Mouse (Mus musculus): Measurements from ENCODE around the gene Chd6.
"Not testable (repeated sequence)": the region's sequence is repeated elsewhere in the genome, so short reads cannot be mapped to it uniquely, and the experiment has no call there.

The Chd6 gene

DNA sequence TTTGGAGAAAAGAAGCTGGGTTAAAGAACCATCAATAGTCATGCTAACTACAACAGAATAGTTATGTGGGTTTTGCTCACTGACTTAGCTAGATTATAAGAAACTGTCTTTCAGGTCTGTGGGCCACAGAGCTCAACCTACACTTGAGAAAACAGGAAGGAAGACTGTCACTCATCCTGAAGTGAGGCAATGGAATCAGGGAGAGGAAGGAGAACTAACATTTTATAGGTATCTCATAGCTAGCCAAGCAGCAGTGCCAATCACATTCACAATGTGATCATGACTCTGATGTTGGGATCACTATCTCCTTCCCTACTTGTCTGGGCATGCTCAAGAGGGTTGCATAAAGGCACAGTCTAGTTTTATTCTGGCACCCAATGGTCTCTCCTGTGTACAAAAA, 121.4 kb downstream of the Chd6 start:
- DNase-seq (ENCODE audit: low spot score), result no peak

- DNase-seq (ENCODE audit: low spot score), result no peak
These were observed 126.2 kb downstream of the Chd6 start for GRCm38 (mm10) chr2:160982636-160983035.

GRCm38 (mm10) chr2:160981791-160982190, 127.1 kb downstream of the Chd6 start:
- no peak for DNase-seq (ENCODE audit: low spot score)

- DNase-seq (ENCODE audit: low spot score), result no peak
These were observed 130.2 kb downstream of the Chd6 start for GRCm38 (mm10) chr2:160978651-160979050.

DNA sequence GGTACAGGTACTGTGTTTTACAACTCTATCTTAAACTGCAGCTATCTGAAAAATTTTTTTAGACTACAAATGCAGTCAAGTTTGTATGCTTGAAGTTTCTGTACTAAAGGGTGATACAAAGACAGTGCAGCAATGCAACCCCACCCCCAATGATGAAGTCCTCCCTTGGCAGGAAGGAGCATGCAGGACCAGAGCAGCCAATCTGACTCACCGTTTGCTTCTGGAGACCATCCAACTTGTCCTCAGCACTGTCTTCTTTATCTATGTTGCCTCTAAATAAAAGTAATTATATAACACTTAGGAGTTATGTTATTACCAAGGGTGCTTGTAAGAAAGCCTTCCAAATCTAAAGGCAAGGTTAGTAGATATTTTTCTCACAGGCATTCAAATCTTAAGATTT, 131.6 kb downstream of the Chd6 start:
- DNase-seq (ENCODE audit: low spot score), result no peak

- no peak for DNase-seq (ENCODE audit: low spot score)
These were observed 135.1 kb downstream of the Chd6 start for GRCm38 (mm10) chr2:160973648-160974215.

DNA sequence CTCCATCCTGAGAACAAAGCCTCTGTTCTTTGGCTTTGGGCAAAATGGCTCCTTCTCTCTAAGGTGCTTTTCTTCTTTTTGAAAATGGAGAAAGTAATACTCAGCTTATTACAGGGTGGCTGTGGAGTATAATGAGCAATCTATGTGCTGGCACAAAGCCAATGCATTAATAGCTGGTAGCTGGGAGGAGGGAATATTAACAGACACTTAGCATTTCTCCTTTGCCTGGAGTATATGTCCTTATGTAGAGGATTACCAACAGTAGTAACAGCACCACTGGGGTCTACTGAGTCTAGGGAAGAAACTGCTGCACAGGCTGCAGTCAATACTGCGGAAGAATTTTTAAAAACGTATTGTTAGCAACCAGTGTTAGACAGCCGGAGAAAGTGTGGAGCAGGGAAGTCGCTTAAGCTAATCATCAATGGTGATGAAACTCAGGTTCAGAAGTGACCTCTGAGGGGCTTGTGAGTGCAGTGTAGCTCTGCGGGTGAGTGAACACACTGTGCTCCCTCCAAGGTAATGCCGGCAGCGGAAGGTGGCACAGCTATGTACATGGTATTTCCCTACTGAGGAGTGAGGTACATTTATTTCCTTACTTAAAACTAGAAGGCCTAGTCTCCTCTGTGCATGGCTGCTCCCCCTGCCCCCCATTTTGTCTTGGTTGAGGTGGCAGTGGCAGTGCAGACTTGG, 136.6 kb downstream of the Chd6 start:
- DNase-seq (ENCODE audit: low spot score), result no peak

DNA sequence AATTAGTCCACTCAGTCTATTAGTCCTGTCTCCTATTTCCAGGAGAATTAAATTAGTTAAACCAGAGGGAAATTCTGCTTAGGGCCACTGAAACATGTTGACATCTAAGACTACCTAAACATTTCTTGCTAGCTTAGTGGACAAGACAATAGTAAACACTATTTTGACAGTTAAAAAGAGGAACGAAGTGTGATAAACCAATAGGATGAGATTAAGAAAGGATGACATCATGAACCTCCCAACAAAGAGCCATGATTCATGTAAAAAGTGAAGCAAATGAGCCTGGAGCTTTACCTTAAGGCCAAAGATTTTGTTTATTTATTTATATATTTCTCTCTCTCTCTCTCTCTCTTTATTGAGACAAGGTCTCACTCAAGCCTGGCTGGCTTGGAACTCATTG, 146.7 kb downstream of the Chd6 start:
- no peak for DNase-seq (ENCODE audit: low spot score)

GRCm38 (mm10) chr2:160960956-160961646, 147.8 kb downstream of the Chd6 start:
- DNase-seq (ENCODE audit: low spot score), result no peak

- no peak for DNase-seq (ENCODE audit: low spot score)
These were observed 149.0 kb downstream of the Chd6 start for GRCm38 (mm10) chr2:160959901-160960300.

DNA sequence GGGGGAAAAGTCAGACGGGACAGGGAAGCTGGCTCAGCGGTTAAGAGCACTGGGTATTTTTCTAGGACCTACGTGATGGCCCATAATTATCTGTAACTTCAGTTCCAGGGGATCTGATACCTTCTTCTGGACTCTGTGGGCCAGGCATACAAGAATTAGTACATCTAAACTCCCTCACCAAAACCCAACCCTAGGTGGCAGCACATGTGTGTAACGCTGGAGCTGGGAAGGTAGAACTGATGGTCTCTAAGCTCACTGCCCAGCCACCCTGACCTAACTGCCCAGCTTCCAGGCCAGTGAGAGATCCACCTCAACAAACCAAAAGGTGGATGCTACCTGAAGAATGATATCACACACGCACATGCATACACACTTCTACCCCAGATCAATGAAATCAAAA, 150.1 kb downstream of the Chd6 start:
- DNase-seq (ENCODE audit: low spot score), result no peak

DNA sequence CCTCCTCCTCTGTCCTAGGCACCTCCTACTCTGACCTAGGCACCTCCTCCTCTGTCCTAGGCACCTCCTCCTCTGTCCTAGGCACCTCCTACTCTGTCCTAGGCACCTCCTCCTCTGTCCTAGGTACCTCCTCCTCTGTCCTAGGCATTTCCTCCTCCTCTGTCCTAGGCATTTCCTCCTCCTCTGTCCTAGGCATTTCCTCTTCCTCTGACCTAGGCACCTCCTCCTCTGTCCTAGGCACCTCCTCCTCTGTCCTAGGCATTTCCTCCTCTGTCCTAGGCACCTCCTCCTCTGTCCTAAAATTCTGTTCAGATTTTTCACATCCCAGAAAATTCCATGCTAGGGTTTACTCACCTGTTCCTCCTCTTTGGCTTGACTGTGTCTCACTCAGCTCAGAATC, 151.1 kb downstream of the Chd6 start:
- not testable (repeated sequence) for DNase-seq (ENCODE audit: low spot score)

GRCm38 (mm10) chr2:160957307-160957706, 151.6 kb downstream of the Chd6 start:
- DNase-seq (ENCODE audit: low spot score), result not testable (repeated sequence)

GRCm38 (mm10) chr2:160955331-160955730, 153.5 kb downstream of the Chd6 start:
- DNase-seq (ENCODE audit: low spot score), result no peak

DNA sequence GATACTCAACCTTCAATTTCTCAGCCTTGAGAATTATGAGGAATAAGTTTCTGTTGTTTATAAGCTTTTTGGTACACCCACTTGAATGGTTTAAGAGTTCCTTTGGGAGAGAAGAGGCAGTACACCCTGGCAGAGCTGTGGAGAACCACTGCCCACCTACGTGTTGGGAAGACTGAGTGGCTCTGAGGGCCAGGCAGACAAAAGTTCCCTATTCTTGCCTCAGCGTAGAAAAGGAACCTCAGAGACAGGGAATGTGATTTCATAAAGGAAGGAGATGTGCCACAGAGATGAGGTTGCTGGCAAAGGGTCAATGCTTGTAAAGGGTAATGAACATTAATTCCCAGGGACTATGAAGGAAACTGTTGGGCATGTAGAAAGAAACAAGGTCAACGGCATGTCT, 154.3 kb downstream of the Chd6 start:
- no peak for DNase-seq (ENCODE audit: low spot score)

DNA sequence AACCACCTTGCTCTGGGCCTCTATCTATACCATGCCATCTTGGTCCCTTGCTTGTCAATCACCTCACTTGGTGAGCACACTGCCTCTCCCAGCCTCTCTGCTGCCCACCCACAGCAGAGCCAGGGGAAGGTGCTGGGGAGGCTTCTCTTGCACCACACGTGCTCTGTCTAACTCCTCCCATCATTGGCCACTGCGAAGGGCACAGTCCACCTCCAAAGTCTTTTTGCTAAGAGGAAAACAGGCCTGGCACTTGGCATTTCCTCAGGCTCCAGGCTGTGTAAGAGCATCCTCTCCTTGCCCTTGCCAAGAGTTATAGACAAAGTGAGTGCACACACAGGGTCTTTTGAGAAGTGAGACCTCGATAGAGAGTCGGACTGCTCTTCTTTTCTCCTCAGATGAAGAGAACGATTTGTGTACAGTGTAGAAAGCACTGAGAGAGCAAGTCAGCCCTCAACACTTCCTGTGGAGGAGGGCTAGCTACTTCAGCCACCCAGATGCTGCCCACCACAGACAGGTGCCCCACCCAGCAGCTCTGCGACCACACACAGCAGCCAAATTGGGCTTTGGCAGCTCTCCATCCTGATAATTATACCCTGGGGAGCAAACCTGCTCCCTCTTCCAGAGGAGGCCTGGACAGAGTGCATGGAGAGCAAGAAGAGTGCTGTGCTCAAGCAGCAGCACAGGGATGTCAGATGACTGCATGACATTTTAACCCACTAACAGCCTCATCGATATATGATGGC, 155.6 kb downstream of the Chd6 start:
- no peak for DNase-seq (ENCODE audit: low spot score)

DNA sequence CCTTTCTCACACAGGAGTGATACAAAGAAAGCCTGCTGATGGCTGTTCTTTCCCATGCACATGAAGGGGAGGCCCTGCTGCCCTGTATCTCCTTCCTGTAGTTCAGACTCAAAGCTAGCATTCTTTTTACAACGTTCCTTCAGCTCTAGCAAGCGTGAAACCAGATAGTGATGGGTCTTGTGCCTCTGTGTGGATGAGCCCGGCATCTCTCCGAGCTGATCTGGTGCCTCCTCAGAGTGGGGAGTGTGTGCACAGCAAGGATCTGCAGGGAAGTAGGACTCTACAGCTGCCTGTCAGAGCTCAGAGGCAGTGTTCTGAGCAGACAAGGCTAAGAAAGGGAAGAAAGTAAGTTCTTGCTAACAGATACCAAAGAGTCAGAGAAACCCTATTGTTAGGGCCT, 157.3 kb downstream of the Chd6 start:
- no peak for DNase-seq (ENCODE audit: low spot score)

DNA sequence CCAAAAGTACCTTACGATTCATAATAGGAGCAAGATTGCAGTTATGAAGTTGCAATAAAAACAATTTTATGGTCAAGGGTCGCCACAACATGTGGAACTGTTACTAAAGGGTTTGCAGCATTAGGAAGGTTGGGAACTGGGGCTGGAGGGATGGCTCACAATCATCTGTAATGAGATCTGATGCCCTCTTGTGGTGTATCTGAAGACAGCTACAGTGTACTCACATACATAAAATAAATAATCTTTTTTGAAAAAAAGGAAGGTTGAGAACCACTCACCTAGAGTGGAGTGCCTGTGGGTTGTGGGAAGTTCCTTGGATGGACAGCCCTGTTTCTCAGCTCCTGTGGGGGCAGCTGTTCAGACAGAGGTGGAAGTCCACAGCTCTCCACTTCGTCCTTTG, 166.4 kb downstream of the Chd6 start:
- DNase-seq (ENCODE audit: low spot score), result no peak

- no peak for DNase-seq (ENCODE audit: low spot score)
These were observed 167.8 kb downstream of the Chd6 start for GRCm38 (mm10) chr2:160940930-160941709.

- no peak for DNase-seq (ENCODE audit: low spot score)
These were observed 174.4 kb downstream of the Chd6 start for GRCm38 (mm10) chr2:160934451-160934850.

DNA sequence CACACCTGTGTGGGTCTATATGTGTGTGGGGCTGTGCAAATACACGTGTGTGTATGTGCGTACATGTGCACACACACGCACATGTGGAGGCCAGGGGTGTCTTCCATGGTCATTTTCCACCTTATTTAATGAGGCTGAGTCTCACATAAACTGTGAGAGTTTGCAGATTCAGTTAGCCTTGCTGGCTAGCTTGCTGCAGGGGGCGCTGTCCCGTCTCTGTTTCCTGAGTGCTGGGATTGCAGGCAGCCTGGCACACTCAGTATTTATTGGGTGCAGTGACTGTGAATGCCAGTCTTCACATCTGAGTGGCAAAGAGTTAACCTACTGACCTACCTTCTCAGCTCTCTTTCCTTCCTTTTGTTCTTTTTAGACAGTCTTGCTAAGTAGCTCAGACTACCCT, 175.0 kb downstream of the Chd6 start:
- DNase-seq (ENCODE audit: low spot score), result no peak

DNA sequence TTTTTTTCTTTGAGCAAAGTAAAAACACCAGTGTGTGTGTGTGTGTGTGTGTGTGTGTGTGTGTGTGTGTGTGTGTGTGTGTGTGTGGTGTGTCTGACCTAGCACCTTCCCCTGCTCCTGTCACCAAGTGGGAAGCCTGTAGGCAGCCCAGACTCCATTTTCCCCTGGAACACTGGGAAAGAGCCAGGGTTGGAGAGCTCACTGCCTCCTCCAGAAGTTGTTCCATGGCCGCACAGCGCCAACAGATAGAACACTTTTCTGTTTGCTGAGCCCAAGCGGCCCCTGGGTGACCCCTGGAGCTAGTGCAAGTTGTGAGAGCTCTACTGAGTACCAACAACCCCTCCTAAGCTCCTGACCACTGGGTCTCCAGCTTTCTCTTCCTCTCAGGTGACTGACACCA, 175.9 kb downstream of the Chd6 start:
- no peak for DNase-seq (ENCODE audit: low spot score)
